Mouse (Mus musculus) kidney, postnatal 36 days (tissue): Measurements from ENCODE around the gene Slc35d2.

Source experiments
- DNase-seq, 2 experiments: peaks; one replicate each; pipeline ENCODE4 v3.0.0; 2021 to 2022; ENCODE audit warnings: mixed read lengths in 2 of 2

Gene Slc35d2

DNA sequence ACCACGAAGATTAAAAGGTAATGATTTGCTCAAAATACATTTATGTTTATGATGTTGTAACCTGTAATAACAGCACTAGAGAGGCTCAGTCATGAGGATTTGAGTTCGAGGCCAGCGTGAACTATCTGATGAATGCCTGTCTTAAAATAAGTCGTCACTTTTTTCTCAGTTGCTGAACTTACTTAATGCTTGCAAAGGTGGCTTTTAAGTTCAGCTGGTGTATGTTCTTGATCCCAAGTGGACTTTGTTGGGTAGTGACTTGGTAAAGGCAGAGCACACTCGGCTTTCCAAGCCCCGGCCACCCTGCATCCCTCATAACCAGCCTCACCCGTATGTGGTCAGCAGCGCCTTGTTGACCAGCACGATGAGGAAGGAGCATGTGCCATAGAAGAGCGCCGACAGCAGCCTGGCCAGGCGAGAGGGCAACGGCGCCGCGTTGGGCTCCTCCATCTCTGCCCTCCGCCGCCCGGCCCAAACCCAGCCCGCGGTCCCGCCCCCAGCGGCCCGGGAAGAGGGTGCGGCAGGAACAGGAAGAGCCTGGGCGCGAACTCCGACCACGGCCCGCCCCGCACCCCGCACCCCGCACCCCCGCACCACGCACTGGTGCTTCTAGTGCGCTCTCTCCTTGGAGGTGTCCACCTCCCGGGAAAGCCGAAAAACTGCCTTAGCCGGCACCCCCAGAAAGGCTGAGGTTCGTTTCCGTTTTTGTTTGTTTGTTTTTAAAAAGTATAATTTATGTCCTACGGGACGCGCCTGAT is at the start of gene Slc35d2:
Gene Slc35d2 (minus strand): TSS at position 511 of the 758 bp plus-strand sequence.
- DNase-seq: peak; percentile 76 to 93

DNA sequence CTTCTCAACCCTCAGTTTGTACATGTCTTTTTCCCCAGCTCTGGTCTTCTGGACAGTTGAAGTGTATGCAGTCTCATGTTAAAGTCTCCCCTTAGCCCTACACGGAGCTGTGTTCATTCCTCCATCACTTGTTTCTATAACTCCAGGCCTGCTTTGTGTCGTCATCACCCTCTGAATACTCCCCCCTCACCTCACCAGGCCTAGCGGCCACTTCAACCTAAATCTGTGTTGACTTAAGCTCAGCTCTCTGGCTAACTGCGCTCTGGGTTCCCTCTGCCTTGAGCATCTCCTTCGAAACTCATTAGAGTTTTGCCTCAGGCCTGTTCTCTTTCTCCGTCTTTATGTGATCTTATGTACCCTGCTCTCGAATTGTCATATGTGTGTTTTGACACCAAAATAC is 48.8 kb upstream of the Slc35d2 start:
- DNase-seq: no peak

DNA sequence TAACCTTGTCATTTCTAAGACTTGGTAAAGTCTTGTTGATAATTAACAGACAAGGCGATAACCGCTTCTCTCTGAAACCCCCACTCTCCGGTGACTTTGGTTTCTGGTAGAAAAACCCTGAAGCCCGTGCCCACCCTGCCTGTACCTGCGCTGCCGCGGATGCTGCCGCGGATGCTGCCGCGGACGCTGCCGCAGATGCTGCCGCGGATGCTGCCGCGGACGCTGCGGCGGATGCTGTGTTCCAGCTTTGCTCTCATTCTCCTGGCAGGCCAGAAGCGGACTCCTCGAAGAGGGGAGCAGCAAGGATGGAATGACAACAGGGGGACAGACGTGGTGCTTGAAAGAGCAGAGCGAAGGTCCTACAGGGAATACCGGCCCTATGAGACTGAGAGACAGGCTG is 40.6 kb upstream of the Slc35d2 start:
- DNase-seq: no peak

DNA sequence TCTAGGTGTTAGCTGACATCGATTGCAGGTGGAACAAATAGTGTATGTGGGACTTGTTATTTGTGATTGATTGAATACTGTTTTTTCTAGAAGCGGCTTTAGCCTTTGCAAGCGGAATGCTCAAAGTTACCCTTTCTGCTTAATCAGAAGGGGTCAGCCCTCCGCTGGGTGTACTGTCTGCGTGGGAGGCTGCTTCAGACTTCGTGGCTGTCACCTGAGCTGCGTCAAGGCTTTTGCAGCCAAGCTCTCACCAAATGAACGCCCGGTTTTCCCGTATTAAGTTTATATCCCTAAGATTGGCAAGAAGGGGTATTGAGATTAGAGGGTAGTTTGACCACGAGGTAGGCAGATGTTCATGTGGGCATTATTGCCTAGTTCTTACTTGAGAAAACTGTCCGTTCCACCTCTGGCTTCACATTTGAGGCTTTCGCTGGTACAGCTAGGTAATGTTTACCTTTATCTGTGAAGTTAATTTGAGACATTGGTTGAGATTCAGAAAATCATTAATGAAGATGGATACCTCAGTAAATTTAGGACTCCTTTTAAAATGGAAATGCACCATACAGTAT is 34.1 kb upstream of the Slc35d2 start:
- peak; percentile 24 to 27 for DNase-seq

DNA sequence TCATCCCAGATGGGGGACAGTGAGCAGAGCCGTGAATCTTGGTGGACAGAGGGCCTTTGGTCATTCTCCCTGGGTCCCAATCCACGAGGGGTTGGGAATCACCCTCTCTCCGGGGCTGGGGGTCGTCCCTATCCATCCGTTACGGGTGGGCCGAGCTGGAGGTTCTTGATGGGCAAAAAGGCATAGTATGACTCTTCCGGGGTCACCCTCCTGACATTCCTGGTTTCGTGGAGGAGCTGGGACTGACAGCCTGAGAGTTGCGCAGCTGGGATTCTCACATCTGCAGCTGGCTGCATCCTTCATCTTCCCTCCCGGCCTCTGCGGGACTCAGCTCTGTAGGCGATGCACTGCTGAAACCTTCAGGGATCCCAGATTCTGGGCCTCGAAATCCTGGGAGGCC is 33.5 kb upstream of the Slc35d2 start:
- DNase-seq: peak in 1 of 2 experiments; percentile 25

DNA sequence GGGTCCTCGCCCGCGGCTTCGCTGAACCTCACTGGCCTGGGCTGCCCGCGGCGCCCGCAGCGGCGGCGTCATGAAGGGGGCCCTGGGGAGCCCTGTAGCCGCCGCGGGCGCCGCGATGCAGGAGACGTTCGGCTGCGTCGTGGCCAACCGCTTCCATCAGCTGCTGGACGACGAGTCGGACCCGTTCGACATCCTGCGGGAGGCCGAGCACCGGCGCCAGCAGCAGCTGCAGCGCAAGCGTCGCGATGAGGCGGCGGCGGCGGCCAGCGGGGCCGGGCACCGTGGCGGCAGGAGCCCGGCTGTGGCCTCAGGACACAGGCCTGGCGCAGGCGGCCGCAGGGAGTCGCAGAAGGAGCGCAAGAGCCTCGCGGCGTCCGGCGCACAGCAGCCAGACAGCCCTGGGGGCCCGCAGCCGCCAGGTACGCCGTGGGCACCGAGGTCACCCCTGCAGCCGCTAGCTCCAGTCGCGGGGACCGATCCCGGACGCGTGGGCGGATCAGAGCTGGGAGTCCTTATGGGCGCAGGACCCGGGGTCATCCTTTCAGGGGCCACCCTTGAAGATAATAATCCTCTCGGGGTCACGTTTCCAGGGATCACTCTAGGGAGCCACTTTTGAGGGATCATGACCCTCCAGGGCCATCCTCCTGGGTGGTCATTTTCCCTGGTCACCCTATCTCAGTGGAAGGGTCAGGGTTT is 32.9 kb upstream of the Slc35d2 start:
- no peak for DNase-seq

DNA sequence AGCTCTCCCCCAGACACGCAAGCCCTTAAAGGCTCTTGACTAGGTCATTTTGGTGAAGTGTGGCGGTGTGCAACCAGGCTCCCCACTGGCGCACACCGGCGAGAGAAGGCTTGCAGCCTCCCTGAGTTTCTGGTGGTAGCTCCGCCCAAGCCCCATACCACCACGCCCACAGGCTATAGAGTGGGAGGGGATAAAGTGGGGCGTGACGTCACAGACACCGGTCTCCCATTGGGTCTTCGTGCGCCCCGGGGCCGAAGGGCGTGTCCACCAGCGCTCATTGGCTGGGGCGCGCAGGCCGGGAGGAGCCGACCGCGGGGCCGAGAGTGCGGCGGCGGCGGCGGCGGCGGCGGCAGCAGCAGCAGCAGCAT is 32.4 kb upstream of the Slc35d2 start, which contains the start of gene Habp4:
Gene Habp4 (plus strand): TSS at position 277 of the 368 bp plus-strand sequence.
- peak; percentile 99 for DNase-seq

DNA sequence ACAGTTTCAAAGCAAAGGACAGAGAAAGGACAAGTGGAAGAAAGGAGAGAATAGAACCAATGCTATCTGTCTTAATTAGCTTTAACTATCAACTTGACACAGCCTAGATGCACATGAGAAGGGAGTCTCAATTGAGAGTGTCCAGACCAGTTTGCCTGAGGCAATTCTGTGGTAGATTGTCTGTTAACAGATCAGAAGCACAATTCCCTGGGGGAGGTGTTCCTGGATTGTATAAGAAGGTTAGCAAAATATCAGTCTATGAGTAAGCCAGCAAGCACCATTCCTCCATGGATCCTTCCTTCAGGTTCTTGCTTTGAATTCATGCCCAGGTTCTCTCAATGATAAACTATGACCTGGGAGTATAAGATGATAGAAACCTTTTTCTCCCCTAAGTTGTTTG is 27.8 kb upstream of the Slc35d2 start:
- DNase-seq: no peak

DNA sequence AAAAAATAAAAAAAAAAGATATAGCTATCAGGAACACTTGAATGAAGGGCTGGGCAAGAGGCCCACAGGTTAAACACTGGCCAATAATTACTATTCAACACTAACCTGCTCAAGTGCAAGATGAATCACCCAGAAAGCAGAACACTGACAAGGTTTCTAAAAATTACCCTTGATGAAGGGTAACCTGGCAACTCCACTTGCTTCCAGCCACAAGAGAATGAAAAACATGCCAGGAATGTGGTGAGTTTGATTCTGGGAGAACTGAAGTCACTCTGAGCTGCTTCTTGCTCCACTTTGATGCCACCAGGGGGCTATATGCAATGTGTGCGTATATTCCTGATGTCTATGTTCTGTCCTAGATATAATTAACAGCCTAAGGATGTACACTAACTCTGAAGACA is 26.0 kb upstream of the Slc35d2 start:
- peak; percentile 56 to 74 for DNase-seq

DNA sequence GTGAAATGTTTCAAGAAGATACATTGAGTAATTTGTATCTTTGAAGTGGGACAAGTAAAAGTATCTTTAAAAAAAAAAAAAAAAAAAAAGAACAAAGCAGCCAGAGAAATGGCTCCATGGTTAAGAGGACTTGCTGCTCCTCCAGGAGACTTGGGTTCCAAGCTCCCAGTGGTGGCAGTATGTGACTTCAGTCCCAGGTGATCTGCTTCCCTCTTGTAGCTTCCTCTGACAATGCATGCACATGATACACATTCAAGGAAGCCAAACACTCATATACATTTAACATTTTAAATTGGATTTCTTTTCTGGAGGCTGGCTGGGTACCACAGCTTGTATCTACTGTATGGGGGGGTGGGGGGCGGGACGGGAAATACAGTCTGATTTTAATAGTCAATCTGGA is 25.5 kb upstream of the Slc35d2 start:
- no peak for DNase-seq

DNA sequence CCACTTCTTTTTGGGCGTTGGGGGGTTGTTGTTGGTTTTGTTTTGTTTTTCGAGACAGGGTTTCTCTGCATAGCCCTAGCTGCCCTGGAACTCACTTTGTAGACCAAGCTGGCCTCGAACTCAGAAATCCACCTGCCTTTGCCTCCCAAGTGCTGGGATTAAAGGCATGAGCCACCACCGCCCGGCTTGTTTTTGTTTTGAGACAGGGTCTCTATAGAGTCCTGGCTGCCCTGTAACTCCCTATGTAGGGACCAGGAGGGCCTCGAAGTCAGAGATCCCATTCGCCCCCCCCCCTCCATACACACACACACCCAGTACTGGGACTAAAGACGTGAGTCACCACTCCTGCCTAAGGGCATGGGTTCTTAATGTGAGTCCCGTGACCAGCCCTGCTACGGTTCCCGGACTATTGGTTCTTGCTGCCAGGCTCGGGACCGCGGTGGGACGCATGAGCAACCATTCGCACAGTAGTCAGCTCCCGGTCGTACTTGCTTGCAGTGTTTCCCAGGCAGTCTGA is 24.6 kb upstream of the Slc35d2 start:
- DNase-seq: peak; percentile 89

DNA sequence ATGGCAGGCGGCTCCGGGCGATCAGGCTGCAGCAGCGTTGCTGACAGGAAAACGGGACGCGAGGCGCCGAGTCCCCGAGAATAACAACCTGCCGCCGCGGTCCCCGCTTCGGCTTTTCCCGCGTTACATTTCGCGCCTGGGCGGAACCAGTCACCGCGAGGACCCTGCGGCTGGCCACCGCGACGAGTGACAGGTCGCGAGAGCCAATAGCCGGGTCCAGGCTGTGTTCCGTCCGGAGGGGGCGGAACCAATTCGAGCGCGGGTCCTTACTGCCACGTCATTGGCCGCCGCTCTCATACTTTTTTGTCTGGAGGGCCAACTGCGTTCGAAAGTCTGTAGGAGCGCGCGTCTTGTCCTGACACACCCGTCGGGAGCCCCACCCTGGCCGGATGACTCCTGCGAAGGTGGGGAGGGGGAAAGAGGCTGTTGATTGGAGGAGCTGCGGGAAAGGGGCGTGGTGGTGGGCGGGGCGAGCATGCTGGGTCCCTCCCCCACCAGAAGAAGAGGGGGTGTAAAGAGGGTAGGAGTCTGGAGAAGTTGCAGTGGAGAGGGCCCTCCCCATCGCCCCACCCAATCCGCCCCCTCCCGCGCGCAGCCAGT is 24.0 kb upstream of the Slc35d2 start, which contains the start of gene Zfp367:
Gene Zfp367 (minus strand): TSS at position 120 of the 600 bp plus-strand sequence.
- peak; percentile 98 to 99 for DNase-seq

DNA sequence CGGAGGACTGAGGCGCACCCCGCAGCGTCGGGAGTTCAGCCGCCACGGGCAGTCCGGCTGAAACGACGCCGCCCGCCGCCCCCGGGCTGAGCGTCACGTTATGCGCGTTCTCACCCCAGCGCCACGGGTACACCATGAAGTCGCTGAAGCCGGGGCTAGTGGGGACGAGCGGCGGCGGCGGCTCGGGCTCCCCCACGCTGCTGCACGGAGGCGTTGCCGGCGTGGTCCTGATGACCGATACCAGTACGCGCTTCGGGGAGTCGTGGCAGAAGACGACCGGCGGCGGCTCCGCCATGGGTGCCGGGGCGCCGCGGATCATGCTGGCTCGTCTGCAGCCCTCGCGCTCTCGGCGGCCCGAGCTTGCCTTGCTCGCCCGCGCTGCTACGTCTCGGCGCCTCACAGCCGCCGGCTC is 23.5 kb upstream of the Slc35d2 start:
- no peak for DNase-seq

DNA sequence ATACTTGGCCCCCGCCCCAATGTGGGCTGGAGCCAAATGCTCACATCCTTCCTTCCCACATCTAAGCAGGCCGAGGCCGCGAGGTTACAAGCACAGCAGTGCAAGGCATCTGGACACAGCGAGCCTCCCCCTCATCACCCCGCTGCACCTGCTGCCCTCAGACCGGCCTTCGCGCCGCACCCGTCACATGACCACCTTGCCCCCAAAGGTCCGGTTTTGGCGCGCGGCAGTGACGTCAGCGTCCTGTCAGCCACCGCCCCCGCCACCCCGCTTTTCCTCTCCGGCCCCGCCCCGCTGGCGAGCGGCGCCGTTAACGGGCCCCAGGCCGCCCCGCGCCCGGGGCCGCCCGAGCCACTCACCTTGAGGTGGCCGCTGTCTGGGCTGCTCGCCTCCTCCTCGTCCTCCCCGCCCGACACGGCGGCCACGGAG is 23.1 kb upstream of the Slc35d2 start:
- DNase-seq: peak; percentile 90 to 96

DNA sequence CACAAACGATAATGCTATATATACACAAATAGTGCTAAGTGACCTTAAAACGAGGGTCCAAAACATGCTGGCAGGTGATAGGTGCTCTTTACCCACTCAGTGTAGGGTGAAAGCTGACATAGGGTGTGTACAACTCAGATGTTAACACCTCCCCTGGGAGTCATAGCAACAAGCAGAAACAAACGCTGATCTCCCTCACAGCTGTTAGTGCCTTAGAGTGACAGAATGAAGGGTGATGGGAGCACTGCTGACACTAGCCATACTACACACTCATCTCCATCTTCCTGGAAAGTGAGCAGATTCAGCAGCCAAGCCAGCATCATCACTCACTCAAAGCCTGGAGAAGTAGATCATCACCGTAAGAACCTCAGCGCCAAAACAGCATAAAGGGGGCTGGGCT is 21.0 kb upstream of the Slc35d2 start:
- no peak for DNase-seq

DNA sequence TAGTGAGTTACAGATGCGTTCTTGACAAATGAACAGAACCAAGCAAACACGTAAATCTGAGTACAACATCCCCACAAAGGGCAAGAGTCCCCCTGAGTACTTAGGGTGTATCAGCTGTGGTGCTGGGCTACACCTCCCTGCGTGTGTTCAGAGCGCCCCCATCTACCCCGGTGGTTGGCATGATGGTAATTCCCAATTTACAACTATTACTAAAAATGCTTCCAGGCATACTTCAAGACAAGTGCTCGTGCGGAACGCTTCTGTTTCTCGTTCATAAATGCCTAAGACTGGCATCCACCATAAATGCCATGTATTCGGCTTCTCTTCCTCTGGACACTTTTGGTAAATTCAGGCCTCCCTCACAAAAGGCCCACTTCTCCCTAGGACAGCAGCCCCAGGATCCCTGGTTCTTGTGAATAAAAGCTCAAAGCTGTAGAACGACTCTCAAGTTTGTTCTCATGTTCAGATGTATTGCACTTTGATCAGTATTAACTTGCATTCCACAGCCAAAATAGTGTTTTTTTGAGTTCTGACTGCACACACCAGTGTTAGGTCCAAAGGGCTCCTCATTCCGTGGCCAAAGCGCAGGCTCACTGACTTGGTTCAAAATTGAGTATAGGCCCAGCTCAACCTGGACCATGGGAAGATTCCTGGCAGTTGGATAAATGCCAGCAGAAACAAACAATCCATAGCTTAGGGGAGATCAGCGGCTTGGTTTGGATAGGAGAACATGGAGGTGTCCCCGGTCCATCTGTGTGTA is 628 bp upstream of the Slc35d2 start:
- DNase-seq: peak; percentile 74 to 80

DNA sequence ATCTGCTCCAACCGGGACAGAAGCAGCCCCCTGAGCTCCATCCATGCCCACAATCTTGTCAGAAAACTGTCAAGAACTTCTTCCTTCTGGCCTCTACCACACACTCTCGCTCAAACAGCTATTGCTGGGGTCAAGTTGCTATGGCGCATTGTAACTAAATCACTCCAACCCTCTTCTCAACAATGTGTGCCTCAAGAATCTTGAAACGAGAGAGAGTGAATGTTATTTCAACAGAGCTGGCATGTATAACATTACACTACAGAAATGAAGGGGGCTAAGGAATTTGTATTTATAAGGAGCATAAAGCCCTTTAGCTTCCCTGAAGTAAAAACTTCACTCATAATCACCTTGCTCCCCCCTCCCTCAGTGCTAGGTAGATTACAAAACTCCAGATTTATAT is 2.9 kb downstream of the Slc35d2 start:
- no peak for DNase-seq

DNA sequence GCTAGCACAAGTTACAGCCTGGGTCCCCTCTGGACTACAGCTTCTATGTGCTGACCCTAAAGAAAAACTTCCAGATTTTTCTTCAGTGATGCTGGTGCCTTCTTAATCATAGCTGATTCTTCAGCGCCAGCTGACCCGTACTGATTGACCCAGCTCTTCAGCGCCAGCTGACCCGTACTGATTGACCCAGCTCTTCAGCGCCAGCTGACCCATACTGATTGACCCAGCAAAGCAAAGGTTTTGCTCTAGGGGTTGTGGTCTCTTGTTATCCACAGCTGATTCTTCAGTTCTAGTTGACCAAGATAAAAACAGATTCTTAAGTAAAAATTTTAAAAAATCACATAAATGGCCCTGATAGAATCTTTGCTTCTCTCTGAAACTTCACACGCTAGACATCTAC is 4.3 kb downstream of the Slc35d2 start:
- DNase-seq: peak; percentile 26 to 42

DNA sequence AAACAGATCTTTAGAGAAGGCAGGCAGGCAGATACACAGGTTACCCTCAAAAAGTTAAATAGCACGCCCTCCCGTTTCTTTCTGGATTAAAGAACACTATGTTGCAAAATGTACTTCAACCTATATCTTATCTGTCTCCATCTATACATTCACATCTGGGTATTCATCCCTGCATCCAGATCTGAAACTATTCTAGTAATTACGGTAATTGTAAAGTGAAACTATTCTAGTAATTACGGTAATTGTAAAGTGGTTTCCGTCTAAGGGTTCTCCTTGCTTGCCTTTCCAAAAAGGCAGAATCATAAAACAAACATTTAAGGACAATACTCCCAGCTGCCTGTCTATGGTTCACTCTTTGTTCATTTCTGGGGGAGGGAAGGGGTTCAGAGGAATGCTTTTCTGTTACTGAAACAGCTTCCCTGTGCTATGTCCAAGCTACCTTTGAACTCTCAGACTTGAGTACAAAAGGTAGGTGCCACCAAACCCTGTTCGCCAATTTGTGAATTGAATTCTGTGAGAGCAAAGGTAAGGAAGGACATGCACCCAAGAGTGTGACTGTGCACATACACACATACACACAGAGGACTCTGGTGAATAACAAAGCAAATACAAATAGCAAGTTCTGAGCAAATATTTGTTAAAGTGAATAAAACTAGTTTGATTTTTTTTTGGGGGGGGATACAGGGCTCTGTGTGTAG is 5.5 kb downstream of the Slc35d2 start:
- DNase-seq: peak; percentile 34 to 54

DNA sequence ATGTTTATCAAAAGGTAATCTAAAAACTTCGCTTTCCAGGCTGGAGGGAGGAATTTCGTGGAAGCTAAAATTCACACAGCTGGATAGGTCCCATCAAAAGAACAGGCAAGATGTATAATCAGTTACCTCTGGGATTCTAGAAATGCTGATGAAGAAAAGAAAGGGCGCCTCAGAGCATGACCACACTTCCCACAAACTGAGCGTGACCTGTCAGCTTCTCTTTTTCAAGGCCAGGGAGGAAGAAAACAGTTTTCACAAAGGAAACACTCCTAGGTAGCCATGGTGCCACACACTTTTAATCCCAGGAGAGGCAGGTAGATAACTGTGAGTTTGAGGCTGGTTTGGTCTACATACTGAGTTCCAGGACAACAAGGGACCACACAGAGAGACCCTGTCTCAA is 8.4 kb downstream of the Slc35d2 start:
- DNase-seq: no peak

DNA sequence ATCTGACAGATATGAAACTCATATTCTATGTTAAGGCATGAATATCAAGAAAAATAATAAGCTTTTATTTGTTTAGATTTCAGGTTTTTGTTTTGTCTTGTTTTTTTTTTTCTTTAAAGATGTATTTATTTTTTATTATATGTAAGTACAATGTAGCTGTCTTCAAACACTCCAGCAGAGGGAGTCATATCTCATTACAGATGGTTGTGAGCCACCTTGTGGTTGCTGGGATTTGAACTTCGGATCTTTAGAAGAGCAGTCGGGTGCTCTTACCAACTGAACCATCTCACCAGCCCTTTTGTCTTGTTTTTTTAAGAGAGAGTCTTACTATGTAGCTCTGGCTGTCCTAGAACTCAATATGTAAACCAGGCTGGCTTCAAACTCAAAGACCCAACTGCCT is 11.7 kb downstream of the Slc35d2 start:
- no peak for DNase-seq

DNA sequence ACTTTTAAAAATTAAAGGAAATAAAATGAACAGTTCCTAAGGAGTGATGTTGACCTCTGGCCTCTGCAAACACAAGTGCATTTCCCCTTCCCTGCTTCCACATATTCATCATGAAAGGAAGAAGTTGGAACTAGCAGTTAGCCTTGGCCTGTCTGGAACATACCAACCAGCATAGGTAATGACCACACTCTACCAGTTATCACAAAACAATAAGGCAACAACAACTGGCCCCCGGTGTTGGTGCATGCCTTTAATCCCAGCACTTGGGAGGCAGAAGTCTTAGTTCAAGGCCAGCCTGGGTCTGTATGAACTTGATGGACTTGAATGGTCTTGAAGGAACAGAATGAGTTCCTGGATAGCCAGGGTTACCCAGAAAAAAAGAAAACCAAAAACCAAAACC is 18.7 kb downstream of the Slc35d2 start:
- no peak for DNase-seq
